Comparison of ENCODE assay signal across 14 mouse cellular contexts in the genomic region with DNA sequence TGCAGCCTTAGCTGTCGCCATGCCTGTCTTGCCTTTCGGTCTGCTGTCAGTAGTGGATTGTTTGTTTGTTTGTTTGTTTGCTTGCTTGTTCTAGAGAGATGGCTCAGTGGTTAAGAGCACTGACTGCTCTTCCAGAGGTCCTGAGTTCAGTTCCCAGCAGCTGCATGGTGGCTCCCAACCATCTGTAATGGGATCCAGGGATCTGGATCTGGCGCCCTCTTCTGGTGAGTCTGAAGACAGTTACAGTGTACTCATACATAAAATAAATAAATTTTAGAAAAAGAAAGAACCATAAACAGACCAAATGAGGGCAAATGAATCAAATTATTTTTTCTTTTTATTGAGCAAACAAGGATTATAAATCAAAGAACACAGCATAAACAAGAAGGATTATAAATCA. TPM values are rescaled to one million over a fixed set of nuclear protein-coding genes. Genes with fewer than 3 reads are reported as not detected.
A peak's percentile ranks its signal among the peaks of the same experiment; 100 is the strongest.
DNase-seq lines count a peak whose midpoint lies in the region; ATAC-seq and TF ChIP-seq lines count a peak whose summit lies in the region.
"Had no signal": no experiment of that assay in that cellular context is flagged by ENCODE, and none has a peak within 500 bp of the region (broad histone marks: within the 10 kb centered on the region; RNA-seq: fewer than 3 reads in every experiment).

No protein-coding gene starts in this region.

- no peak overlapping the region for H3K9ac ChIP-seq in heart, adult 2 months (ENCODE audit: low read depth, low read length)
- no peak overlapping the region for H3K9ac ChIP-seq in liver, embryonic 14.5 days (replicated peaks)
- H3K9ac ChIP-seq: embryonic facial prominence, embryonic 15.5 days; stomach, embryonic 15.5 days had no signal

- no peak overlapping the region for H3K4me3 ChIP-seq in heart, adult 2 months
- no peak overlapping the region for H3K4me3 ChIP-seq in testis, adult 2 months (ENCODE audit: control insufficient read depth, low read depth, low read length)
- H3K4me3 ChIP-seq in liver, embryonic 14.5 days (ENCODE audit: insufficient read depth in 1 of 2, low read depth in 2 of 2, low read length in 2 of 2), result no peak overlapping the region
- H3K4me3 ChIP-seq: embryonic facial prominence, embryonic 15.5 days; limb, embryonic 10.5 days; stomach, embryonic 15.5 days had no signal

- WGBS in heart, adult 2 months, result 88% methylated on average over 3 of the region's 3 CpGs
- 77% methylated on average over 3 of the region's 3 CpGs for WGBS in liver, embryonic 14.5 days (ENCODE audit: insufficient replicate concordance)

- TF ChIP-seq CTCF in heart, adult 2 months (IDR thresholded peaks at IDR 0.05), result peak; percentile 61
- TF ChIP-seq CTCF in testis, adult 2 months (IDR thresholded peaks at IDR 0.05; ENCODE audit: control insufficient read depth, insufficient read depth, insufficient replicate concordance, low read depth, low read length), result peak; percentile 19; the same call in 1 of the 2 replicates
- peak; percentile 60 for TF ChIP-seq CTCF in liver, embryonic 14.5 days (IDR thresholded peaks at IDR 0.05; ENCODE audit: low read depth)

- no peaks in the 10 kb centered on the region for H3K27me3 ChIP-seq in heart, adult 2 months (ENCODE audit: control insufficient read depth, insufficient read depth, low read length)
- no peaks in the 10 kb centered on the region for H3K27me3 ChIP-seq in testis, adult 2 months (ENCODE audit: control insufficient read depth, insufficient read depth, low read length)
- H3K27me3 ChIP-seq in liver, embryonic 14.5 days (ENCODE audit: control insufficient read depth, insufficient read depth, low read length), result no peaks in the 10 kb centered on the region
- H3K27me3 ChIP-seq: embryonic facial prominence, embryonic 15.5 days; stomach, embryonic 15.5 days had no signal

- ATAC-seq in liver, embryonic 14.5 days (ENCODE audit: insufficient read depth), result no peak
- no peak for ATAC-seq in megakaryocyte-erythroid progenitor cell, adult 5-6 weeks (replicated peaks; ENCODE audit: low FRiP score, low TSS enrichment, poor library complexity, severe bottlenecking)
- ATAC-seq: forebrain, embryonic 16.5 days had no signal

- H3K36me3 ChIP-seq in heart, adult 2 months (ENCODE audit: control insufficient read depth, insufficient read depth, low read length), result no peaks in the 10 kb centered on the region; the same call in none of the 2 replicates
- H3K36me3 ChIP-seq in testis, adult 2 months (ENCODE audit: control insufficient read depth, insufficient read depth, low read length), result no peaks in the 10 kb centered on the region
- H3K36me3 ChIP-seq in liver, embryonic 14.5 days (replicated peaks; ENCODE audit: control insufficient read depth, insufficient read depth, low read depth), result peaks cover 62% of the 10 kb centered on the region
- H3K36me3 ChIP-seq: limb, embryonic 10.5 days had no signal

- intact Hi-C loops in heart, adult 2 months (cut with DNase I), result no loop called here

- H3K9me3 ChIP-seq in liver, embryonic 14.5 days (ENCODE audit: control insufficient read depth, low read length), result no peaks in the 10 kb centered on the region
- H3K9me3 ChIP-seq: embryonic facial prominence, embryonic 15.5 days; limb, embryonic 10.5 days; stomach, embryonic 15.5 days had no signal

- TF ChIP-seq POLR2A in heart, adult 2 months (IDR thresholded peaks at IDR 0.05; ENCODE audit: insufficient read depth, low read depth, low read length), result no peak
- TF ChIP-seq POLR2A in testis, adult 2 months (IDR thresholded peaks at IDR 0.05; ENCODE audit: control insufficient read depth, low read depth, low read length), result no peak

- H3K27ac ChIP-seq in heart, adult 2 months, result no peak overlapping the region
- no peak overlapping the region for H3K27ac ChIP-seq in testis, adult 2 months (ENCODE audit: control insufficient read depth, insufficient read depth, low read depth, low read length)
- no peak overlapping the region for H3K27ac ChIP-seq in liver, embryonic 14.5 days
- H3K27ac ChIP-seq: embryonic facial prominence, embryonic 15.5 days; limb, embryonic 10.5 days; stomach, embryonic 15.5 days had no signal

- DNase-seq in heart, adult 2 months, result no peak
- no peak for DNase-seq in heart, adult 11 months
- no peak for DNase-seq in testis, postnatal 14 days (ENCODE audit: low spot score)
- no peak for DNase-seq in liver, embryonic 14.5 days (ENCODE audit: low read depth in 3 of 3, low spot score in 3 of 3)
- no peak for DNase-seq in urinary bladder, postnatal 4 days (ENCODE audit: low spot score in 2 of 2)
- no peak for DNase-seq in left cerebral cortex, adult 8-10 months (ENCODE audit: low spot score in 2 of 2)
- DNase-seq: cerebellum, postnatal 36 days; heart, postnatal 10 days had no signal

- no peaks in the 10 kb centered on the region; the same call in 1 of the 2 replicates for H3K79me2 ChIP-seq in heart, adult 2 months (replicated peaks; ENCODE audit: control insufficient read depth, insufficient read depth, low read length)

- no peak for TF ChIP-seq EP300 in heart, adult 2 months (IDR thresholded peaks at IDR 0.05; ENCODE audit: insufficient read depth, low read depth, low read length)
- no peak for TF ChIP-seq EP300 in liver, embryonic 14.5 days (IDR thresholded peaks at IDR 0.05; ENCODE audit: low read depth)

- no peaks in the 10 kb centered on the region for H3K4me1 ChIP-seq in heart, adult 2 months (ENCODE audit: control insufficient read depth, insufficient read depth, low read length)
- no peaks in the 10 kb centered on the region for H3K4me1 ChIP-seq in testis, adult 2 months (ENCODE audit: control insufficient read depth, insufficient read depth, low read length)
- peaks cover 0 to under 1% of the 10 kb centered on the region in 2 experiments; a peak in 2 of 4 replicates for H3K4me1 ChIP-seq in liver, embryonic 14.5 days (replicated peaks; ENCODE audit: control insufficient read depth in 2 of 2, insufficient read depth in 2 of 2, low read length in 1 of 2)
- H3K4me1 ChIP-seq: embryonic facial prominence, embryonic 15.5 days; limb, embryonic 10.5 days; stomach, embryonic 15.5 days had no signal

- no peak overlapping the region for H3K4me2 ChIP-seq in liver, embryonic 14.5 days (ENCODE audit: low read depth)
- H3K4me2 ChIP-seq: embryonic facial prominence, embryonic 15.5 days; stomach, embryonic 15.5 days had no signal

RNA-seq across cellular contexts. Expression of a gene that starts 5.9 kb away (rescaled TPM):
- total RNA-seq in heart, adult 2 months (2021), result 1 to 10 TPM; 1.0 to 1.6 TPM
- polyA plus RNA-seq in heart, adult 2 months (2012; rRNA removed), result 1.5 and 3.8 TPM in 2 replicates
- 1.2 and 1.3 TPM in 2 replicates for polyA plus RNA-seq in testis, adult 2 months (2012; rRNA removed)
- polyA plus RNA-seq in liver, embryonic 14.5 days (2012; rRNA removed), result 3.9 and 4.7 TPM in 2 replicates
- 1.4 and 1.8 TPM in 2 replicates for polyA plus RNA-seq in liver, embryonic 14.5 days (2014; fragmentation: Nextera tagmentation; extraction: Ambion mirVana)
- 1 to 10 TPM; 3.1 to 3.5 (median 3.4) TPM for total RNA-seq in left cerebral cortex, adult 8-10 months (2022)
- total RNA-seq in megakaryocyte-erythroid progenitor cell, adult 5-6 weeks (2014; fragmentation: Nextera tagmentation), result 6.9 and 7.3 TPM in 2 replicates
- total RNA-seq in megakaryocyte-erythroid progenitor cell, adult 5-6 weeks (2017), result 2.9 and 4.3 TPM in 2 replicates

RNA-seq across cellular contexts. Expression of a gene that starts 49.4 kb away (rescaled TPM):
- 10 to 100 TPM; 13.9 to 14.6 TPM for total RNA-seq in heart, adult 2 months (2021)
- 7.9 and 11.2 TPM in 2 replicates for polyA plus RNA-seq in heart, adult 2 months (2012; rRNA removed)
- 2.3 and 2.5 TPM in 2 replicates for polyA plus RNA-seq in testis, adult 2 months (2012; rRNA removed)
- polyA plus RNA-seq in liver, embryonic 14.5 days (2012; rRNA removed), result 16.5 and 23.0 TPM in 2 replicates
- polyA plus RNA-seq in liver, embryonic 14.5 days (2014; fragmentation: Nextera tagmentation; extraction: Ambion mirVana), result 17.0 and 18.6 TPM in 2 replicates
- total RNA-seq in left cerebral cortex, adult 8-10 months (2022), result 1 to 10 TPM; 4.0 to 7.2 (median 5.6) TPM
- 53.4 and 71.4 TPM in 2 replicates for total RNA-seq in megakaryocyte-erythroid progenitor cell, adult 5-6 weeks (2014; fragmentation: Nextera tagmentation)
- 60.1 and 64.0 TPM in 2 replicates for total RNA-seq in megakaryocyte-erythroid progenitor cell, adult 5-6 weeks (2017)

RNA-seq across cellular contexts. Expression of a gene that starts 51.2 kb away (rescaled TPM):
- total RNA-seq in heart, adult 2 months (2021), result 1 to 10 TPM; 1.1 to 1.5 TPM
- 0.78 and 1.5 TPM in 2 replicates for polyA plus RNA-seq in heart, adult 2 months (2012; rRNA removed)
- 3.4 and 4.2 TPM in 2 replicates for polyA plus RNA-seq in testis, adult 2 months (2012; rRNA removed)
- polyA plus RNA-seq in liver, embryonic 14.5 days (2012; rRNA removed), result 0.31 and 0.36 TPM in 2 replicates
- polyA plus RNA-seq in liver, embryonic 14.5 days (2014; fragmentation: Nextera tagmentation; extraction: Ambion mirVana), result 0.10 and 0.23 TPM in 2 replicates
- total RNA-seq in left cerebral cortex, adult 8-10 months (2022), result 10 to 100 TPM; 29.1 to 36.6 (median 33.5) TPM
- 0.72 and 3.0 TPM in 2 replicates for total RNA-seq in megakaryocyte-erythroid progenitor cell, adult 5-6 weeks (2014; fragmentation: Nextera tagmentation)
- 0.09 and 0.19 TPM in 2 replicates for total RNA-seq in megakaryocyte-erythroid progenitor cell, adult 5-6 weeks (2017)

Comparison
In these comparisons a context has a peak if more than half of its experiments do, and no peak if none do; other contexts are left out.
1. RNA of a gene that starts 51.2 kb away (total RNA-seq): 29.1 to 36.6 TPM in left cerebral cortex, adult 8-10 months; 0.09 to 3.0 TPM in megakaryocyte-erythroid progenitor cell, adult 5-6 weeks and 1.1 to 1.5 TPM in heart, adult 2 months; every median in the first group is over 4 times any median in the second.
2. Peak in every context shown above with its lines, with median percentiles within 50 percentile points of each other: CTCF ChIP-seq.